Mouse (Mus musculus) CH12F3 (cell line): ENCODE data around the gene Vdac2.

Experiments
- in situ Hi-C: fragments of 300-500 bp; cut with MboI; formaldehyde crosslinking; loops from 2 replicates; pipeline ENCODE4 v1.14.3; 2020; ENCODE audit warnings: low sequenced_read_pairs

The Vdac2 gene

GRCm38 (mm10) chr14:21816255-21816654, 8.8 kb upstream of the Vdac2 start:
- in situ Hi-C loops = no loop called here

- in situ Hi-C loops = no loop called here
Measured at GRCm38 (mm10) chr14:21817453-21817852, 7.6 kb upstream of the Vdac2 start.

GRCm38 (mm10) chr14:21820880-21821505, 4.0 kb upstream of the Vdac2 start:
- in situ Hi-C loops = no loop called here

- in situ Hi-C loops = no loop called here
Measured at GRCm38 (mm10) chr14:21822307-21822706, 2.7 kb upstream of the Vdac2 start.

- in situ Hi-C loops = no loop called here
Measured at GRCm38 (mm10) chr14:21822795-21823374, 2.2 kb upstream of the Vdac2 start.

- in situ Hi-C loops = no loop called here
Measured at GRCm38 (mm10) chr14:21823897-21824296, 1.1 kb upstream of the Vdac2 start.

- in situ Hi-C loops = no loop called here
Measured at GRCm38 (mm10) chr14:21825786-21826491, 901 bp downstream of the Vdac2 start.

- in situ Hi-C loops = no loop called here
Measured at GRCm38 (mm10) chr14:21830876-21831767, 6.1 kb downstream of the Vdac2 start.

GRCm38 (mm10) chr14:21831830-21832403, 6.9 kb downstream of the Vdac2 start:
- in situ Hi-C loops = no loop called here

GRCm38 (mm10) chr14:21838336-21839017, 13.4 kb downstream of the Vdac2 start:
- in situ Hi-C loops = no loop called here

- in situ Hi-C loops = no loop called here
Measured at GRCm38 (mm10) chr14:21841819-21842592, 17.0 kb downstream of the Vdac2 start.

- in situ Hi-C loops = no loop called here
Measured at GRCm38 (mm10) chr14:21843263-21843662, 18.2 kb downstream of the Vdac2 start.

- in situ Hi-C loops = no loop called here
Measured at GRCm38 (mm10) chr14:21846827-21847380, 21.9 kb downstream of the Vdac2 start.

- in situ Hi-C loops = no loop called here
Measured at GRCm38 (mm10) chr14:21847381-21848165, 22.5 kb downstream of the Vdac2 start.

GRCm38 (mm10) chr14:21848166-21849154, 23.4 kb downstream of the Vdac2 start, which contains the start of gene Comtd1:
TSS of gene Comtd1 (minus strand) at chr14:21848977.
- in situ Hi-C loops = no loop called here

GRCm38 (mm10) chr14:21849524-21850418, 24.7 kb downstream of the Vdac2 start:
- in situ Hi-C loops = loop anchor here (10.0 kb wide), 1 partner anchor 715 kb away; no protein-coding TSS in a partner anchor
